Mouse (Mus musculus) heart, embryonic 16.5 days (tissue): Measurements from ENCODE around the gene Tnfsf10. TPM values are rescaled to one million over a fixed set of nuclear protein-coding genes. Genes with fewer than 3 reads are reported as not detected.

Source experiments
- ATAC-seq: fragments of 200-750 bp; cut with Nextera tagmentation; replicated peaks from 2 replicates; pipeline ENCODE4 v1.8.0; 2017; ENCODE audit warnings: moderate number of reproducible peaks; ENCODE audit not compliant: insufficient read depth, low FRiP score; ENCODE audit errors: extremely low read depth
- H3K27ac ChIP-seq: fragments of 300-500 bp; sonication (generic); 2 replicates; pipeline ENCODE4 v1.5.1; 2014; ENCODE audit warnings: mild to moderate bottlenecking, low read length, control low read depth, moderate library complexity
- H3K27me3 ChIP-seq: fragments of 300-500 bp; sonication (generic); 2 replicates; pipeline ENCODE4 v1.6.1; 2014; ENCODE audit warnings: low read length, mixed read lengths; ENCODE audit not compliant: control insufficient read depth, insufficient read depth
- H3K36me3 ChIP-seq: fragments of 300-500 bp; sonication (generic); 2 replicates; pipeline ENCODE4 v1.6.1; 2014; ENCODE audit not compliant: control insufficient read depth, insufficient read depth
- H3K4me1 ChIP-seq: fragments of 300-500 bp; sonication (generic); 2 replicates; pipeline ENCODE4 v1.6.1; 2014; ENCODE audit warnings: low read length, mixed read lengths; ENCODE audit not compliant: control insufficient read depth, insufficient read depth
- H3K4me2 ChIP-seq: fragments of 300-500 bp; sonication (generic); 2 replicates; pipeline ENCODE4 v1.6.1; 2014; ENCODE audit warnings: low read depth, mild to moderate bottlenecking, control low read depth, low read length
- H3K4me3 ChIP-seq: fragments of 300-500 bp; sonication (generic); 2 replicates; pipeline ENCODE4 v1.5.1; 2014; ENCODE audit warnings: mild to moderate bottlenecking, control low read depth, low read length
- H3K9ac ChIP-seq: fragments of 300-500 bp; sonication (generic); 2 replicates; pipeline ENCODE4 v1.6.1; 2014; ENCODE audit warnings: low read length, control low read depth
- H3K9me3 ChIP-seq: fragments of 300-500 bp; sonication (generic); replicated peaks from 2 replicates; pipeline ENCODE4 v1.6.1; 2016; ENCODE audit warnings: low read length; ENCODE audit not compliant: control insufficient read depth
- WGBS: fragments of 180-500 bp; shearing (Covaris S2); extraction: QIAGEN DNeasy Blood & Tissue Kit; methylation state at CpG from one replicate; pipeline ENCODE4 v1.1.7; 2014; 5-methylcytosine and 5-hydroxymethylcytosine counted together
- polyA plus RNA-seq: library from polyadenylated mRNA; unstranded; fragments of >200 nt; fragmentation: Nextera tagmentation; extraction: Ambion mirVana; gene quantifications from 2 replicates; pipeline ENCODE4 v1.2.1, GENCODE M21; 2015

Tnfsf10 gene
- polyA plus RNA-seq, 1 experiment from 2014 or later = 0.84 TPM

DNA sequence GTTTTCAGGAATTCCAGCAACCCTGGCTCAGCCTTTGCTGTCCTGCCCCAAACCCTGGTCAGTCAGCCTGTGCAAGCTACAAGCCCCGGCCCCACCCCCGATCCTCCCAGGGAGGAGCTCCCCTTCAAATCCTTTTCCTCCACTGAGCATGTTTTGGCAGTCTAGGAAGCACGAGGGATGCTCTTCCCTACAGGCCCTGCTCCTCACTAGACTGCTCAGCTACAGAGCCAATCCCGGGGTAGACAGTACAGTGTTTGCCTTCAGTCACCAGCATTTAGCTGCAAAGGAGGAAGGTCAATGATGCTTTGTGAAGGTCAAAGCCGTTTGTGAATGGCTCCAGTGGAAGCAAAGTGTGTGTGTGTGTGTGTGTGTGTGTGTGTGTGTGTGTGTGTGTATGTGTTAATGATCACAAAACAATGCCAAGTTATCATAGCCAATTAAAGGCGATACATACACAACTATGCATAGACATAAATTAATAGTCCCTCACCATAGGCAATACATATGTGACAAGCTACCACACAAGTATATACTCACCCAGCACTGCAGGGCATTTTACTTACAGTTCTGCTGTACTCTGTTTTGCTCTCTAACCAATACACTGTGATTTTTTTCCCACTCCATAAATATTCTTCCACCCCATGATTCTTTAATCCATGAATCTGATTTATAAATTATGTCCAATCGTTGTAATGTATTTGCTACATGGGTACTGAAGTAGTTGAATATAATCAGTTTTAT, 23.0 kb upstream of the Tnfsf10 start:
- no peak overlapping the region for H3K9ac ChIP-seq
- no peak overlapping the region for H3K4me3 ChIP-seq
- H3K27ac ChIP-seq = no peak overlapping the region
- H3K9me3 ChIP-seq = no peaks in the 10 kb centered on the region
- peaks cover 2% of the 10 kb centered on the region; the same call in 1 of the 2 replicates for H3K4me1 ChIP-seq
- H3K27me3 ChIP-seq = no peaks in the 10 kb centered on the region
- 68% methylated on average over 7 of the region's 7 CpGs for WGBS
- H3K4me2 ChIP-seq = no peak overlapping the region
- no peaks in the 10 kb centered on the region for H3K36me3 ChIP-seq
- no peak for ATAC-seq

DNA sequence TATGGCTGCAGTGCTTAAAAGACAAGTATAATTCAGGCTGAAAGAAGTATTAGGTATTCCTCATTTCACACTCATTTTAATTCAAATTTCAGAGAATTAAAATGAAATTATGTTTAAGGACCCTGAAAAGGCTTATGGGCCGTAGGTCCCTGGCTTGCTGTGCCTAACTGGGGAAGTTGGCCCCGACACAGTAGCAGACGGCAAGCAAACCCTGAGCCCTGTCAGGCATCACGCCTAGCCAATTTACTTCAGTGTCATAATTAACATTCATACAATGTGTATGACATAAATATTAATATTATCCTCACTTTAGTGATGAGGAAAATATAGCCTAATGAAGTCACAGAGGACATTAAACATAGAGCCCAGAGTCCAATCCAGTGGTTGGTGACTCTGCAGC, 16.4 kb upstream of the Tnfsf10 start:
- H3K36me3 ChIP-seq = no peaks in the 10 kb centered on the region
- no peak overlapping the region for H3K4me3 ChIP-seq
- no peak overlapping the region for H3K9ac ChIP-seq
- no peak overlapping the region for H3K27ac ChIP-seq
- H3K27me3 ChIP-seq = no peaks in the 10 kb centered on the region
- H3K4me1 ChIP-seq = no peaks in the 10 kb centered on the region
- 88% methylated on average over 4 of the region's 4 CpGs for WGBS
- no peak overlapping the region for H3K4me2 ChIP-seq
- no peak for ATAC-seq
- no peaks in the 10 kb centered on the region for H3K9me3 ChIP-seq

DNA sequence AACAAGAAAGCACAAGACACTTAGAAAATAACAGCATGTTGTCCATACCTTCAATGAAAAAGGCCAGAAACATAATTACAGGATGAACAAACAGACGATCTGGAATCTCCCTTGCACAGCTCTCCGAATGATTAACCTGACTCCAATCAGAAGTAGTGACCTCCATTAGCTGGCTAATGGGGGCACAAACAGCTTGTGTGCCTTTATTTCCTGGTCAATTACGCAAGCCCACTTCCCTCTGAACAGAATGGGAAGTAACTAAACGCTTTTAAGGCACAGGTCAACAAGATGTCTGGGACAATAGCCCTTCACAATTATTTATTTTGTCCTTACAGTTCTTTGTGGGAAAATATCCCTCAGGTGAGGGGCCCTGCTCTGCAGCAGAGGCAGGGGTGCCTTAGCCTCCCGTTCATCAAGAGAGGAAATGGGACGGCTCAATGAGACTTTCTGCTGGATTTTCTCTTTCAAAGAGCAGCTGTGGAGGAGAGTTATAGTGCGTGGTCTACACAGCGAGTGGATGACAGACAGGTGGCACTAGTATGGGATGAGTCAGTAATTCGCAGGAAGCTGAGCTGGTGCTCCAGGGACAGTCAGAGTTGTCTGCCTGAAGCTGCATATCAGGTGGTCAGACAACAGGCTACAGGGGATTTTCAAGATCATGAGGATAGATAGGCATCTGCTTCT, 14.3 kb upstream of the Tnfsf10 start:
- 70% methylated on average over 9 of the region's 9 CpGs for WGBS
- no peaks in the 10 kb centered on the region for H3K4me1 ChIP-seq
- no peaks in the 10 kb centered on the region for H3K9me3 ChIP-seq
- no peaks in the 10 kb centered on the region for H3K27me3 ChIP-seq
- no peaks in the 10 kb centered on the region for H3K36me3 ChIP-seq
- no peak for ATAC-seq
- no peak overlapping the region for H3K9ac ChIP-seq
- no peak overlapping the region for H3K27ac ChIP-seq
- no peak overlapping the region for H3K4me2 ChIP-seq
- H3K4me3 ChIP-seq = no peak overlapping the region

DNA sequence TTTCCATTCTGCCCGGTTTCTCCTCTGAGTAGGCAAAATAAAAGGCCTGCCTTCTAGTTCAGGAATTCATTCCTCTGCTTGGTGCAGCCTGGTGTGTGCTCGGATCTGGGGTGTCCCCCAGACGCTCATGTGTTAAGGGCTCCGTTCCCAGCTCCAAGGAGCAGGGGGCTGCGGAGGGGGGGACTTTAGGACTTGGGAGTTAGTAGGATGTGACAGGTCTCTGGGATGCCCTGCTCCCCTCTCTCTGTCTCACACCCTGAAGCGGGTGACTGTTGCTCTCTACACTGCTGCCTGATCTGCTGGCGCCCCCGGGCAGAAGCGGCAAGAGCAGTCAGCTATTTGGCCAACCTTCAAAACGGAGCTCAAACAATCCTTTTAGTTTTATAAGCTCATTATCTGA, 10.0 kb upstream of the Tnfsf10 start:
- Histone ChIP-seq H3K27ac (no peak overlapping the region), H3K4me1 (no peaks in the 10 kb centered on the region), H3K4me2 (no peak overlapping the region), H3K9me3 (no peaks in the 10 kb centered on the region), H3K27me3 (no peaks in the 10 kb centered on the region), H3K4me3 (no peak overlapping the region), H3K9ac (no peak overlapping the region), H3K36me3 (no peaks in the 10 kb centered on the region)
- WGBS = 79% methylated on average over 10 of the region's 10 CpGs
- ATAC-seq = no peak

DNA sequence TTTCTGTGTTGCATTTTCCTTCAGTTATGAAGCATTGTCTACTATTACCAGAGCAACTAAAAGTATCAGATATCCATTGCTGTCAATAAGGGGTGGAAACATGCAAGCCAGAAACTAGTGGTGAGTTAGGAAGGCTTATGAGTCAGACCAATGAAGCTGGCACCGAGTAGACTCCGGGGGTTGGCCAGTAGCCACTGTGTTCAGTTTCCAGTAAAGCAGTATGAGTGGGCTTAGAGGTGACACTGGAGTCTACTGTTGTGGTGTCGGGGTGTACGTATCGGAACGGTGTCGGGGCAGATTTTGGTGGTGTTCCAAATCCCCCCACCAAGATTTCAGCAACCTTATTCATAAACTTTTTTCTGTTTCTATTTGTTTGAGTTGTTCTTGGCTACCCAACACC, 5.9 kb upstream of the Tnfsf10 start:
- Histone ChIP-seq H3K4me3 (no peak overlapping the region), H3K9ac (no peak overlapping the region), H3K36me3 (no peaks in the 10 kb centered on the region), H3K27ac (no peak overlapping the region), H3K4me2 (no peak overlapping the region), H3K4me1 (no peaks in the 10 kb centered on the region), H3K9me3 (no peaks in the 10 kb centered on the region), H3K27me3 (no peaks in the 10 kb centered on the region)
- no peak for ATAC-seq
- 83% methylated on average over 7 of the region's 7 CpGs for WGBS

DNA sequence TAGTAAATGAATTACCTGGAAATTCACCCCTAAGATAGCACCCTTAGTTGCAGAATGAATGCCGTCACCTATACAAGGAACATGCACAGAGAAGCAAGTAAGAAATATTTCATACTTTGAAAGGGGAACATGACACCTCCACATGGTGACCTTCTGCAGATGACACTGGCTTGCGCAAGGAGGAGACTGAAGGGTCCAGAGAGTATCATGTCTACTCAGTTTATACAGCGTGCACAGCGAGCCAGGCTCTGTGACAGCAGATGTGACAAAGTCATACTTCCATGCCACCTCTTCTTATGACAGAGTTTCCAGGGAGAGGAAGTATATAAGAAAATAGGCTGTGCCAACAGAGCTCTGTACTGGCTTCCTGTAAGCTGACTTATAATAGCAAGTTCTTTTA, 5.4 kb upstream of the Tnfsf10 start:
- Histone ChIP-seq H3K4me2 (no peak overlapping the region), H3K9ac (no peak overlapping the region), H3K4me1 (no peaks in the 10 kb centered on the region), H3K4me3 (no peak overlapping the region), H3K27ac (no peak overlapping the region), H3K36me3 (no peaks in the 10 kb centered on the region), H3K27me3 (no peaks in the 10 kb centered on the region), H3K9me3 (no peaks in the 10 kb centered on the region)
- ATAC-seq = no peak
- WGBS = 88% methylated on average over 4 of the region's 4 CpGs

DNA sequence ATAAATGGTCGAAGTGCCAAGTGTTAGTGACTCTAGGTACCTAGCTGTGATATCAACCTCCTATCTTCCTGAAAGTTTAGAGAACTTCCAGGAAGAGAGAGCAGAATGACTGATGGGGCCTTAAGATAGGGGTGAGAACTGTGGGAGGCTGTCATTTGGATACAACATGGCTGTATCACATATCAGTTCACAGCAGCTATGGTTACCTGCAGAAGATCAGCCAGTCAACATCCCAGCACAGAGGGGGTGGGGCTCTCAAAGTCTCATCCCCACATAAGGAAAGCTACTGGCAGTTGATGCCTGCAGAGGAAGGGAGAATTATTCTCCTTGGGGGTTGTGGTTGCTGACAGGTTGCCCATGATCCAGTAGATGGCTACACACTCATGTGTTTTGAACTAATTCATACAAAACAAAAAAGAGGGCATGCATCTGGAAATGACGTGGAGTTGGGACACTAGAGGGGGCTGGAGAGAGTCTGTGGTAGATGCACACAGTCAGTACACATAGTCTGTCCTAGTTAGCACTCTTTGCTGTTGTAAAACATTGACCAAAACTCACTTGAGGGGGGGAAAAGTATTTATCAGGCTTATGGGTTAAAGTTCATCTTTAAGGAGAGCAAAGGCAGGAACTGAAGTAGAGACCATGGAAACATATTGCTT, 2.2 kb upstream of the Tnfsf10 start:
- no peaks in the 10 kb centered on the region for H3K9me3 ChIP-seq
- no peak overlapping the region for H3K27ac ChIP-seq
- H3K4me3 ChIP-seq = no peak overlapping the region
- no peaks in the 10 kb centered on the region for H3K27me3 ChIP-seq
- 70% methylated on average over 2 of the region's 2 CpGs for WGBS
- H3K4me2 ChIP-seq = no peak overlapping the region
- no peak for ATAC-seq
- H3K36me3 ChIP-seq = no peaks in the 10 kb centered on the region
- H3K4me1 ChIP-seq = peaks cover 6% of the 10 kb centered on the region
- H3K9ac ChIP-seq = no peak overlapping the region

DNA sequence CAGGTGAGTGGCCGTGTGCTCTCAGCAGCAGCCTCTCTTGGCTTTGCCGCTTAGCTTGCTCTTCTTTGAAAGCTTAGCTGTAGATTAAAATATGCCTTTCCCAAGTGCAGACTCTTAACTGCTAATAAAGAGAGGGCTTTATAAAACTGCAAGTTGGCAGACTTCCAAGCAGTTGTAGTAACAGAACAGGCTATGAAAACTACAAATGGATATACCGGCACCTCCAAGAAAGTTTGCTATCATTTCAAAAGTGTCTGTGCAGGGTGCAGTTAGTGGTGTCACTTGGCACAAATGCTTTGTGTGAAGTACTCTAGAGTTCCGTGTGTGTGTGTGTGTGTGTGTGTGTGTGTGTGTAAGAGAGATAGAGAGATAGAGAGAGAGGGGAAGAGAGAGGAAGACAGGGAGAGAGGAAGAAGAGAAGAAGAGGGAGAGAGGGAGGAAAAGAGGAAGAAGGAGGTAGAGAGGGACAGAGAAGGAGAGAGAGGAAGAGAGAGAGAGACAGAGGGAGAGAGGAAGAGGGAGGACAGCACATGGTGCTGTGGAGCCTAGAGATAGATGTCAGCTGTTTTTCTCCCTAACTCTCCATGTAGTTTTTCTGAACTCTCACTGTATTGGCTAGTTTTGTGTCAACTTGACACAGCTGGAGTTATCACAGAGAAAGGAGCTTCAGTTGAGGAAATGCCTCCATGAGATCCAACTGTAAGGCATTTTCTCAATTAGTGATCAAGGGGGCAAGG, 628 bp downstream of the Tnfsf10 start:
- no peaks in the 10 kb centered on the region for H3K9me3 ChIP-seq
- no peaks in the 10 kb centered on the region for H3K27me3 ChIP-seq
- WGBS = 21% methylated on average over 4 of the region's 4 CpGs
- peak overlapping the region; percentile 49 for H3K4me3 ChIP-seq
- no peak for ATAC-seq
- peak overlapping the region; percentile 63 for H3K4me2 ChIP-seq
- H3K4me1 ChIP-seq = peaks cover 6% of the 10 kb centered on the region
- H3K27ac ChIP-seq = peak overlapping the region; percentile 64
- no peaks in the 10 kb centered on the region for H3K36me3 ChIP-seq
- H3K9ac ChIP-seq = peak overlapping the region; percentile 57
